Mouse (Mus musculus) liver, adult (tissue): ENCODE measurements around the gene Oog4.

ENCODE experiments used
- GATA4 ChIP-seq: IDR thresholded peaks from 2 replicates; pipeline ENCODE4 v1.6.1; 2014; ENCODE audit warnings: mild to moderate bottlenecking, low read length; ENCODE audit not compliant: insufficient replicate concordance

Oog4 gene

GRCm38 (mm10) chr4:143450224-143450623 is at the start of gene Oog4:
Oog4 (minus strand) TSS chr4:143450324.
- TF ChIP-seq GATA4, result no peak

- no peak for TF ChIP-seq GATA4
Measured at GRCm38 (mm10) chr4:143414121-143414520, 36.0 kb downstream of the Oog4 start.

GRCm38 (mm10) chr4:143413621-143414020 is 36.5 kb downstream of the Oog4 start:
- TF ChIP-seq GATA4, result no peak

- no peak; the same call in 1 of the 2 replicates for TF ChIP-seq GATA4
Measured at GRCm38 (mm10) chr4:143412219-143413092, 37.7 kb downstream of the Oog4 start, which contains the start of gene Pramef8. Pramef8 (plus strand) TSS chr4:143412426.

GRCm38 (mm10) chr4:143411566-143412218 is 38.4 kb downstream of the Oog4 start:
- no peak for TF ChIP-seq GATA4

GRCm38 (mm10) chr4:143394181-143394580 is 55.9 kb downstream of the Oog4 start, which contains the start of gene Pramel1:
Pramel1 (plus strand) TSS chr4:143394428.
- TF ChIP-seq GATA4, result no peak

- no peak for TF ChIP-seq GATA4
Measured at GRCm38 (mm10) chr4:143388955-143389702, 61.0 kb downstream of the Oog4 start.
